Mouse (Mus musculus): ENCODE measurements around the gene Slc41a3.

Gene Slc41a3

DNA sequence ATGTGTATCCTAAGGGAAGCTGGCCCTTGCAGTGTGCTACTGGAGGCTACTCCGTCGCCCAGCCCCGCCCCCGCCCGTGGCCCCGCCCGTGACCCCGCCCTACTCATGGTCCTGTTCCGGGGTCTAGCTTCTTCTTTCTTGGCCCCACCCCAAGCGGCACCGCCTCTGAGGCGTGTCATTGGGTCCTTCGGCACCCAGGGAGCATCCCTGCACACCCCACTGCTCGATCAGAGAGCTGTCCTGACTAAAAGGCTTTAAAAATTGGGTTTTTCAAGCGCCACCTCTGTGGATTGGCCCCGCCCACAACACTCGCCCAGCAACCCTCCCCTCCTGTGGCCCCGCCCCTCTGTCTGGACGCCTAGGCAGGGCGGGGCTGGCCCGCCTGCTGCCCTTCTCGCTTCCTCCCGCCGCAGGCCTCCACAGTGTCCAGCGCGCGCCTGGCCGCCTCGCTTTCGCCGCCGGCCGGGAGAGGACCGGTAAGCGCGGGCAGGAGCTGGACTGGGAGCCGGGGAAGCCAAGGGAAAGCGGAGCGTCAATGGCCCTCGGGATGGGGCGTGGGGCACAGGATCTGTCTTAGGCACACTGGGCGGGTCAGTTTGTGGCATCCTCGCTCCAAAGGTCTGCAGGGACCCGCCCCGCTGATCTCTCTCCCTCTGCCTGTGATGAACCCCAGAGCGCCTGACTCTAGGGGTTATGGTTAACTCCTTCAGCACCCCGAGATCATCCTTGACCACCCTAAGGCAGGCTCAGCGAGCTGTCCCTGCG lies at the start of gene Slc41a3:
TSS of gene Slc41a3 (plus strand) at position 193 of the 765 bp plus-strand sequence.
- peak; percentile 95 for DNase-seq

DNA sequence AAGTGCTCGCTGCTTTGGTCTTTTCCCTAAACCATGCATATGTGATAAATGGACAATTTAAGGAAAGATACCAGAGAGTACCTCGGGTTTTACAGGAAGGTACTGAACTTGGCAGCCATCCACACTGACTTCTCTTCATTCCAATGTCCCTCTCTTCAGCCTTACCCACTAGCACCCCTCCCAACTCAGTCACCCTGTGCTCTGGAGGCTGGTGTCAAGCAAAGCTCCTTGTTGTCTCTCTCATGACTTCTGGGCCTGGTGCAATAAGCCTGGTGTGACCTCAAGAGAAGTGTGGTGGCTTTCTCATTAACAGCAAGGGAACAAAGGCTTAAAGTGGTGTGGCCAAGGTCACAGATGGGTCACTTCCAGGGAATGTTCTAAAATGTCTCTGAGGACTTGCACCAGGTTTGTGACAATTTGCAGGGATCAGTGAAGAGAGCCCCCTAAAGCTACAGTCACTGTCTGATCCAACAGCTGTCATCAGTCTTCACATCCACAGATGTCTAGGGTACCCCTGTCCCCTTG lies 47.9 kb upstream of the Slc41a3 start:
- DNase-seq = no peak

GRCm38 (mm10) chr6:90557077-90557476 lies 47.4 kb upstream of the Slc41a3 start:
- no peak for DNase-seq

- no peak for DNase-seq
Measured at GRCm38 (mm10) chr6:90557829-90558693, 46.5 kb upstream of the Slc41a3 start.

- no peak for DNase-seq
Measured at GRCm38 (mm10) chr6:90560390-90561058, 44.0 kb upstream of the Slc41a3 start.

DNA sequence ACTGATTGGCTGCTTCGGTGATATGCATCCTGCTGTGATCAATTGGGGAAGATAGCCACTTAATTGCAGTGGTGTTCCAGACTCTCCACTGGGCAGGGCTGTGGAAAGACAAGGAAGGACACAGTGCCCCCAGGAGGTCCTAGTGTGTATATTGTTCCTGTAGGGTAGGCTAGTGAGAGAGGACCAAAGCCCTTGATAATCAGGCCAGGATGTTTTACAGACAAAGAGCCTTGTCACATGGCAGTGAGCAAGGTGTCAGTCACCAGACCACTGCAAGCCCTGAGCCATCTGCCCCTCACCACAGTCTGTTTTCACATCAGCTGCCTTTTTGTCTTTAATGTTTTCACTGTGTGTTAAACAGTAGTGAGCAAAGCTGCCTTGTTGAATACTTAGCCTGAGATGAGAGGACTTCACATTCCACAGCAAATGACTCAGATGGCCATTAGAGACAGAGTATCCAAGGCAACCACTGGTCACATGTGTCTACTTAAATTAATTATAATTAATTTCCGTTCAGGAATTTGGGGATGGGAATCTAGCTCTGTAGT lies 43.2 kb upstream of the Slc41a3 start:
- DNase-seq = no peak

GRCm38 (mm10) chr6:90564240-90564639 lies 40.3 kb upstream of the Slc41a3 start:
- DNase-seq = no peak

DNA sequence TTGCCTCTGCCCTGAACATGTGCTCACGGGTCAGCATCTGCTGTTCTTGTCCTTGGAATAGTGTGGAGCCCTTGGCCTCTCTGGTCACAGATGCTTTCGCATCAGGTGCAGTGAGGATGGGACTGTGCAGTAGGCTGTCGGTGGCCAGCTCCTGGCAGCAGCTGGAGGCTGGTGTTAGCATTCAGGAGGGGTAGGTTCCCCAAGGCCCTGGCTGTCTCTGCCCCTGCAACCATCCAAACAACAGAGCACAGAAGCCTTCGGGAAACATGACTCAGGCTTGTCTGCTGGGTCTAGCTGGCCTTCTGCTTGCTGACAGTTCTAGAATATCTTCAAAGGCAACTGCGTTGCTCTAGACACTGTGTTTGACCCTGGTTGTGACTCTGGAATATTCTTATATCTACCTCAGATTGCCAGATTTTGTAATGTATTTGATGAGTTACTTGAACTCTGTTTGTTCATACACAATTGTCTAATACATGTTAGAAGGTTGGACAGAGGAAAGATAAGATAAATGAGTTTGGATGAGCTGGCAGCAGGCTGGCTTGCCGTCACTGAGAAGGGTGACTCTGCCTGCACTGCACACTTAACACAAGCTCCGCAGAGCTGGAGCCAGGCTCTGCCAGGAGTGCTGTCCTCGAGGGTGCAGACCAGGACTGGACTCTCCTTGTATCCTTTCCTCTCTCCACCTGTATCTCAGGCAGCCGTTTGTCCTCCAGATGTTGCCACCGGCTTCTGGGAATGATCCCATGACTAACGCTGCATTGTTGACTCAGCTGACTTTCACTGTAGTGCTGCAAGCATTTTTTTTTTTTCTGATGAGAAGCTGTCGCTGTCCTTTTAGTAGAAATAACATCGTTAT lies 38.9 kb upstream of the Slc41a3 start:
- DNase-seq = no peak

- DNase-seq = no peak
Measured at GRCm38 (mm10) chr6:90567486-90567885, 37.0 kb upstream of the Slc41a3 start.

DNA sequence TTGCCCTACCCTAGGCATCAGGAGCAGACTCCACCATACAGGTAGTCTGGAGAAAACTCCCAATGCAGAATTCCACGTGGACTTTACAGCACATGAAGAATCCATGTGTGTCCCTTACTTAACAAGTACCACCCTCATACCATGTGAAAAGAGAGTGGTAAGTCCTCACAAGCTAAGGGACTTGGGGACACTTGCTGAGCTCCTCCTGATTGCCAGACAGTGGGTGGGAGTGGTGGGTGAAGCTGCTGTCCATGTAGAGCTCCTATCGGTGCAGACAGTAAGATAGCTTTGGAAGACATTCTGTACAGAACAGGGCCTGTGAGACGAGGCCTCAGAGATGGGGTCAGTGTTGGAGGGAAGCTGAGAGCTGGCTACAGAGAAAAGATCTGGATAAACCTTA lies 36.6 kb upstream of the Slc41a3 start:
- no peak for DNase-seq

DNA sequence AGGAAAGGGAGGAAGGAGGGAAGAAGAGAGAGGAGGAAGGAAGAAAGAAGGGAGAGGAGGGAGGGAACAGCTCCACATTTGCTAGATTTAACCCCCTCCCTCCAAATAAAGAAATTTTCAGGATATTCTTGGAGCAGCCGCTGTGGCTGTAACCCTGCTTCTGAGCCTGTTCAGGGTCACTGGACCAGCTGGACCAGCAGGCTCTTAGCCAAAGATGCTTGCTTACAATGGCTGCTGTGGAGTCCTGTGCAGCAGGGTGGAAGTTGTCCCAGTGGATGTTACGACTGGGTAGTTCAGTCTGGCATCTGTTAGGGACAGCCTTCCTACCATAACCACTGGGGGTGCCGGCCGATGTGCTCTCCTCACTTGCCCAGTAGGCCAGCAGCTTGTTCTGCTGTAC lies 35.8 kb upstream of the Slc41a3 start:
- DNase-seq = peak; percentile 41

GRCm38 (mm10) chr6:90569736-90570383 lies 34.7 kb upstream of the Slc41a3 start:
- no peak for DNase-seq

GRCm38 (mm10) chr6:90570392-90570791 lies 34.1 kb upstream of the Slc41a3 start:
- peak; percentile 69 for DNase-seq

DNA sequence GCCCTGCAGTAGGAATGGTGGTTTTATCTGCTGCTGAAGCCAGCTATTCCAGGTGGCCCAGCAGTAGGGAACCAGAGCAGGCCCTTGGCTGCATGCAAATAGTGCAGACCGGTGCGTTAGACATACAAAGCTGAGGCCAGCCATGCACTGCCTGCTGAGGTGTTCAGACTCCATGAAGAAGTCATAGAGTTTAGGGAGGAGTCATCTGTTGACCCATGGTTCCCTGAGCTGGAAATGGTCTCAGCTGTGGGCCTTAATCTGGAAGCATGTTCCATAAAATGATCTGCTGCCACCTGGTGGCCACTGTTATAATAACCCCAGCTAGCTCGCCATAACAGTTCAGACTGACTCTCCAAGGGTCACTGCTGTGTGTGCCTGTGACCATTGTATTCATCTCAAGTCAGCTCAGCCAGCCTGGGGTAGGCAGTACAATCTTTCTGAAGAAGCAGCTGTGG lies 29.2 kb upstream of the Slc41a3 start:
- DNase-seq = peak; percentile 85

DNA sequence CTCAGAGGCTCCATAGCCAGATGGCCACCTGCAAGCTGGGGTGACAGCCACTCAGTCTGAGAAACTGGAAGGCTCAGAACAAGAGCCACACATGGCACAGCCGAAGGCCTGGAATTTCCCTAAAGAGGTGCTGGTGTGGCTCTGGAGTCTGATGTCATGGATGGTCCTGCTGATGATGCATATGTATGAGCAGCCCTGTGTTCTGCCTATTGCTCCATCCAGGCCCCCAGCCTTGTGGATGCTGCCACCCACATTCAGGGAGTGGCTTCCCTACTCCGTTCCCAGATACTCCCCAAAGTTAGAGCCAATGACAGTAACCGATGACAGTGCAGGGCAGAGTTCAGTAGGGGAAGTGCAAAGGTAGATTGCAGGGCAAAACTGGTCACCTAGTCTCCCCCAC lies 26.4 kb upstream of the Slc41a3 start:
- DNase-seq = no peak

DNA sequence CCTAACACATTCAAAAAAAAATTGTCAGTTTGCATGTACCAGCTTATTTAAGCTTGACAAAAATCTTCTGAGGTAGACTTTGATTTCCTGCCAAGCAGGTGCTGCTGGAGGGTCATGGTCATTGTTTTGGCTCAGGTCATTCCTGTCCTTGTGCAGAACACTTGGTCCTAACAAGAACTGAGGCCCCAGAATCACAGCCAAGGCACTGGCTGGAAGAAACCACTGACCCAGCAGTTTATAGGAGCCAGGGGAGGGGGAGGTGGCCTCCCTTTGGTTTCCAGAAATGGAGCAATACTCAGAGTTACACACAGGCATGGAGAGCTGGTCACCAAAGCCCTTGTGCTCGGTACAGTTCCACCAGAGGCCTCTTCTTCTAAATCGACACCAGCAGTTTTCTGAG lies 22.2 kb upstream of the Slc41a3 start:
- DNase-seq = no peak

DNA sequence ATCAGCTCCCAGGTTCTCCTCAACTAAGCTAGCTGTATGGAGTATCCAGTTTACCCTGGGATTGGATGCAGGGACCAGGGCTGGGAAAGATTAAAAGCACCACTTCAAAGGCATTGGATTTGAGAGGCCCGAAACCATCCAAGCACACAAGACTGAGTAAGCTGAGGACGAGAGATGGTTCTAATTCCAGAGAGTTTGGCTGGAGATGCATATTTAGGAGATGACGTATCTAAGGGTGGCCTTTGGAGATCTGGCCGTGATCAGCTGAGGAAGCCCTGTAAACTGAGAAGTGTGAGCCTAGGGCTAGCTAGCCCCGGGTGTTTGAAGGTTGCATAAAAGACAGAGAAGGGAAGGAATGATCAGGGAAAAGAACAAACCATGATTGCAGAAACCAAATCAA lies 16.4 kb upstream of the Slc41a3 start:
- no peak for DNase-seq

- no peak for DNase-seq
Measured at GRCm38 (mm10) chr6:90590707-90591106, 13.8 kb upstream of the Slc41a3 start.

DNA sequence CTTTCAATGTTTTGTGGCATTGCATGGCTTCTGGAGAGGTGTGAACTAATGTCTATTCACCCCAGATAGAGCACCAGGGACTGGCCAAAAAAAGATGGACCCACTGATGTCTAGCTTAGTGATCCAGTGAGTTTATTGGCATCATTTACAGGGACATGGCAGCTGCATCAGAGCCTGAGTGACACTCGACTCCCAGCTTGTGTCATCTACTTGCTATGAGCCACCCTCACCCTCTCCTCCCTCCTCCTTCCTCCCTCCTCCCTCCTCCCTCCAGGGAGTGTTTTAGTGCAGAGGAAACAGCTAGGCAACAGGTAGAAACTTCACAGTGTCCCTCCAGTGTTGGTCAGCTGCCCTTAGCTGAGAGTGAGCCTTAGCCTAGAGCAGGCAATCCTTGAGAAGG lies 9.6 kb upstream of the Slc41a3 start:
- DNase-seq = no peak

DNA sequence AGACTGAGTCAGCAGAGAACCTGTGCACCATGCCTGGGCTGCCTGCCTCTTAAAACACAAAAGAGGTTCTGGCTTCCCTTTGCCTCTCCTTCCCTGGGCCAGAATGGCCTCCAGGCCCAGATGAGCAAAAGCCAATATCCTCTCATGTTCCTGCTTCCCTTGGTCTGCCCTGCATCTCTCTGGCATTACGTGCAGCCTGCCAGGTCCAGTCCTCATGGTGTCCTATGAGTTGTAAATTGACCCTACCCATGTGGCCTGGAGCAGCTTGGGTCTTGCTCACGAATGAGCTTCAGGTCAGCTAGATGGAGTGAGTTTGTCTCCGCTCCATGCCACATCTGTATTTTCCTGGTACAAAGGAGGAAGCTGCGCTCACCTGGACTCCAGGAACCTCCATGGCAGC lies 7.5 kb upstream of the Slc41a3 start:
- no peak for DNase-seq

- DNase-seq = peak; percentile 78
Measured at GRCm38 (mm10) chr6:90597592-90597991, 6.9 kb upstream of the Slc41a3 start.
